Mouse (Mus musculus): ENCODE results near the gene Hdac1. TPM values are rescaled to one million over a fixed set of nuclear protein-coding genes. Genes with fewer than 3 reads are reported as not detected.

Hdac1 gene
- polyA plus RNA-seq (2016; fragmentation: Nextera tagmentation; extraction: Ambion mirVana), result 294 and 319 TPM in 2 replicates

- WGBS, result 1% methylated on average over 46 of the region's 46 CpGs
- H3K4me1 ChIP-seq, result peaks cover 22% of the 10 kb centered on the region
- H3K9me3 ChIP-seq, result no peaks in the 10 kb centered on the region
- peak within 1 kb of the TSS; percentile 96 for H3K4me3 ChIP-seq
- H3K36me3 ChIP-seq (replicated peaks), result peaks cover 34% of the 10 kb centered on the region
- no peaks in the 10 kb centered on the region for H3K27me3 ChIP-seq (ENCODE audit: poor library complexity, severe bottlenecking)
- DNase-seq (ENCODE audit: extremely low spot score, low spot score), result peak; percentile 99
- peak within 1 kb of the TSS; percentile 96 for H3K27ac ChIP-seq
Measured at GRCm38 (mm10) chr4:129542592-129543141, at the start of gene Hdac1. Gene Hdac1, minus strand, starts transcription at chr4:129542713.

DNA sequence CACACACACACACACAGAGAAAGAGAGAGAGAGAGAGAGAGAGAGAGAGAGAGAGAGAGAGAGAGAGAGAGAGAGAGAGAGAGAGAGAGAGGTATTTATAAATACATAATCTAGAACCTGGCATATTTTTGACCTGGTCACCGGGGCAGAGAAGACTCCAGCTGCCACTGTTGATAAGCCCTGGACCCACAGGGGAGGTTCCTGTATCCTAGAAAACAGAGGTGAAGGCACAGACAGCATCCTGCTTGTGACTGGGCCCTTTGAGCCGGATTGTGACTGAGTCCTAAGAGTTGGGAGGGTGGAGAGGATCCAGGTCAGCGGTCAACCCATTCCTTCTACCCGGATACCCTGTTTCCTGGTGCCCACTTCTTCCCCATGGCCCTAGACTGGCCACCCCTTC is 46.4 kb upstream of the Hdac1 start:
- no peak for DNase-seq (ENCODE audit: extremely low spot score, low spot score)

GRCm38 (mm10) chr4:129586943-129587342 is 44.4 kb upstream of the Hdac1 start:
- peaks cover 22% of the 10 kb centered on the region for H3K36me3 ChIP-seq (replicated peaks)
- peaks cover 20% of the 10 kb centered on the region for H3K4me1 ChIP-seq
- whole genome bisulfite sequencing, result 46% methylated on average over 1 of the region's 1 CpGs
- H3K27me3 ChIP-seq (ENCODE audit: poor library complexity, severe bottlenecking), result no peaks in the 10 kb centered on the region
- no peaks in the 10 kb centered on the region for H3K9me3 ChIP-seq
- no peak for DNase-seq (ENCODE audit: extremely low spot score, low spot score)
- no peak overlapping the region for H3K27ac ChIP-seq
- H3K4me3 ChIP-seq, result no peak overlapping the region

More for the DNA sequence above, 46.4 kb upstream of the Hdac1 start:
- 82% methylated on average over 4 of the region's 4 CpGs for WGBS
- Histone ChIP-seq H3K27ac (no peak overlapping the region), H3K27me3 (ENCODE audit: poor library complexity, severe bottlenecking) (no peaks in the 10 kb centered on the region), H3K4me1 (peaks cover 20% of the 10 kb centered on the region), H3K4me3 (no peak overlapping the region), H3K9me3 (no peaks in the 10 kb centered on the region), H3K36me3 (replicated peaks) (peaks cover 41% of the 10 kb centered on the region)

DNA sequence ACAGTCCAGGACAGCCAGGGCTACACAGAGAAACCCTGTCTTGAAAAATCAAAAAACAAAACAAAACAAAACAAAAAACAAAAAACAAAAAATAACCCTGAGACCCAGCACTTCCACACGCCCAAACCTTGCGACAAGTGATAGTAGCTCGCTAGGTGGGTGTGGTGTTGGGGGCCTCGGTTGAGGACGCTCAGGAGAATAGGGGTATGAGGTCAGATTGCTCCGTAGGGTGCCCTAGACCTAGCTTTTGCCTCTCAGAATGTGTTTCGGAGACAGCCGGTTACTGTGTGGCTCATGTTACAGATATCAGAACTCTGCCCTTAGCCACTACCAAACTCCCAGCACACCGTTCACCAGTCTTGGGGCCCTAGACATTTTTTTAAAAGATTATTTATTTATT is 43.3 kb upstream of the Hdac1 start:
- no peaks in the 10 kb centered on the region for H3K27me3 ChIP-seq (ENCODE audit: poor library complexity, severe bottlenecking)
- H3K4me3 ChIP-seq, result peak overlapping the region; percentile 57
- peaks cover 10% of the 10 kb centered on the region for H3K36me3 ChIP-seq (replicated peaks)
- H3K27ac ChIP-seq, result peak overlapping the region; percentile 78
- peaks cover 20% of the 10 kb centered on the region for H3K4me1 ChIP-seq
- 81% methylated on average over 9 of the region's 9 CpGs for WGBS
- DNase-seq (ENCODE audit: extremely low spot score, low spot score), result no peak
- H3K9me3 ChIP-seq, result no peaks in the 10 kb centered on the region

DNA sequence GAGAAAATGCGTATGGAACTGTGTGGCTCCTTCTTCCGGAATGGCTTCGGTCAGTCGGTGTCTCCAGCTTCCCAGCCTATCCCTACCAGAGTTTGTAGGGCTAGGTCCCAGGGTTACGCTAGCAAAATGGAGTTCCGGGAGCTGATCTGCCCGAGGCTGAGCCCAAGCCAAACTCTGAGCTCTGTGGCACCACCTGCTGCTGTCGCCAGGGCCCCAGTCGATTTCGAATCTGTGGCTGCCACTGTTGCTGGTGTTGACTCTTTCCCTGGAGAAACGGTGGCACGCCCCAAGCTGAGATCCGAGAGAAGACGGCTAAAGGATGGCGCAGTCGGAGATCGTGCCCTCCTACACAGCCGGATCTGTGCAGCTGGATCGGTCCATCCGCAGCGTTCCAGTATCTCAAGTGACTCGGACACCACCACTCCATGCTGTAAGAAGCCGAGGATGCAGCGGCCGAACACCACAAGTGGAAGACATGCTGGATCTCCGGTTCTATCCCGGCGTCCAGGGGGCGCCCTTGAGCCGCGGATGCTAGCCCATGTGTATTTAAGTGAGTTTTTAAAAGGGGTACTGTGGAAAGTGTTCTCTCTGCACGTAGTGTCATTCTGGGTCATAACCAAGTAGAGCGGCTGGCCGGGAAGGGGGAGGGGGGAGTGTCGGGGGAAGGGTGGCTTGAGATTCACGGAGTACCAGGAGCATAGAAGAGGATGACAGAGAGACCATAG is 42.5 kb upstream of the Hdac1 start:
- H3K27ac ChIP-seq, result peak overlapping the region; percentile 78
- H3K9me3 ChIP-seq, result no peaks in the 10 kb centered on the region
- peak; percentile 83 for DNase-seq (ENCODE audit: extremely low spot score, low spot score)
- peaks cover 20% of the 10 kb centered on the region for H3K4me1 ChIP-seq
- H3K27me3 ChIP-seq (ENCODE audit: poor library complexity, severe bottlenecking), result no peaks in the 10 kb centered on the region
- H3K36me3 ChIP-seq (replicated peaks), result peaks cover 3% of the 10 kb centered on the region
- peak overlapping the region; percentile 57 for H3K4me3 ChIP-seq
- 3% methylated on average over 36 of the region's 36 CpGs for WGBS

GRCm38 (mm10) chr4:129584370-129584769 is 41.9 kb upstream of the Hdac1 start:
- H3K9me3 ChIP-seq, result no peaks in the 10 kb centered on the region
- H3K36me3 ChIP-seq (replicated peaks), result no peaks in the 10 kb centered on the region
- peaks cover 20% of the 10 kb centered on the region for H3K4me1 ChIP-seq
- H3K4me3 ChIP-seq, result peak overlapping the region; percentile 57
- WGBS, result 77% methylated on average over 1 of the region's 1 CpGs
- H3K27ac ChIP-seq, result peak overlapping the region; percentile 78
- H3K27me3 ChIP-seq (ENCODE audit: poor library complexity, severe bottlenecking), result no peaks in the 10 kb centered on the region
- DNase-seq (ENCODE audit: extremely low spot score, low spot score), result no peak

DNA sequence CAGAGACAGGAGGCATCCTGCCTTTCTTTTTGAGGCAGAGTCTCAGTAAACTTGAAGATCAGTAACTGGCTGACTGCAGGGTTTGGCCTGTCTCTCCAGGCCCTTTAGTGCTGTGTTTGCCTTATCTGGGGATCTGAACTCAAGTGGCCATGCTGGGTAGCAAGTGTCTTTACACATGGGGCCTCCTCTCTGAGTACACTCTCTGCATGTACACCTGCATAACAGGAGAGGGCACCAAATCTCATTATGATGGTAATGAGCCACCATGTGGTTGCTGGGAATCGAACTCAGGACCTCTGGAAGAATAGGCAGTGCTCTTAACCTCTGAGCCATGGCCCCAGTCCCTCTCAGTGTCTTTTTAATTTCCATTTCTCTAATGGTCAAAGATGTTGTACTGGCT is 39.7 kb upstream of the Hdac1 start:
- Histone ChIP-seq H3K9me3 (no peaks in the 10 kb centered on the region), H3K36me3 (replicated peaks) (no peaks in the 10 kb centered on the region), H3K4me1 (peaks cover 21% of the 10 kb centered on the region), H3K27ac (no peak overlapping the region), H3K27me3 (ENCODE audit: poor library complexity, severe bottlenecking) (peaks cover 5% of the 10 kb centered on the region; the same call in 1 of the 2 replicates), H3K4me3 (no peak overlapping the region)
- 94% methylated on average over 1 of the region's 1 CpGs for WGBS
- no peak for DNase-seq (ENCODE audit: extremely low spot score, low spot score)

GRCm38 (mm10) chr4:129580347-129580746 is 37.8 kb upstream of the Hdac1 start:
- Histone ChIP-seq H3K27ac (no peak overlapping the region), H3K9me3 (no peaks in the 10 kb centered on the region), H3K4me3 (no peak overlapping the region), H3K4me1 (peaks cover 21% of the 10 kb centered on the region), H3K27me3 (ENCODE audit: poor library complexity, severe bottlenecking) (peaks cover 5% of the 10 kb centered on the region; the same call in 1 of the 2 replicates), H3K36me3 (replicated peaks) (no peaks in the 10 kb centered on the region)
- 76% methylated on average over 7 of the region's 7 CpGs for WGBS
- no peak for DNase-seq (ENCODE audit: extremely low spot score, low spot score)

- Histone ChIP-seq H3K27ac (no peak within 1 kb of the TSS), H3K4me1 (peaks cover 10% of the 10 kb centered on the region)
Measured at GRCm38 (mm10) chr4:129578466-129578865, 36.0 kb upstream of the Hdac1 start, which contains the start of gene Fam167b. Gene Fam167b, minus strand, starts transcription at chr4:129578549.

DNA sequence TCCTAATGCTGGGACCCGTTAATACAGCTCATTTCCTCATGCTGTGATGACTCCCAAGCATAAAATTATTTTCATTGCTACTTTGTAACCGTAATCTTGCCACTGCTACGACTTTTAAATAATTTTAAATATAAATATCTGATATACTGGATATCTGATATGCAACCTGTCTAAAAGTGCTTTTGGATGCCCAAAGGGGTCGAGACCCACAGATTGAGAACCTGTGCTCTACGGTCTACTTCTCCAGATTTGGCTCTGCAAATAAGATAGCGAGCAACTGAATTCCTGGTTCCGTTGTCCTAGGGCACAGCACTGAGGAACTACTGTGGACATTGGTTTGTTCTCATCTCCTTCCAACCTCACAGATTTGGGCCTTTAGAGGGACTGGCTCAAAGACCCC is 35.2 kb upstream of the Hdac1 start:
- Histone ChIP-seq H3K27ac (no peak overlapping the region), H3K9me3 (no peaks in the 10 kb centered on the region), H3K4me1 (peaks cover 10% of the 10 kb centered on the region), H3K4me3 (no peak overlapping the region), H3K36me3 (replicated peaks) (no peaks in the 10 kb centered on the region), H3K27me3 (ENCODE audit: poor library complexity, severe bottlenecking) (peaks cover 5% of the 10 kb centered on the region; the same call in 1 of the 2 replicates)
- WGBS, result 86% methylated on average over 7 of the region's 7 CpGs
- no peak for DNase-seq (ENCODE audit: extremely low spot score, low spot score)

More at GRCm38 (mm10) chr4:129578466-129578865, 36.0 kb upstream of the Hdac1 start, which contains the start of gene Fam167b:
- no peaks in the 10 kb centered on the region for H3K36me3 ChIP-seq (replicated peaks)
- 83% methylated on average over 5 of the region's 5 CpGs for WGBS
- no peak for DNase-seq (ENCODE audit: extremely low spot score, low spot score)
- H3K9me3 ChIP-seq, result no peaks in the 10 kb centered on the region
- no peak within 1 kb of the TSS for H3K4me3 ChIP-seq
- H3K27me3 ChIP-seq (ENCODE audit: poor library complexity, severe bottlenecking), result peaks cover 5% of the 10 kb centered on the region; the same call in 1 of the 2 replicates

DNA sequence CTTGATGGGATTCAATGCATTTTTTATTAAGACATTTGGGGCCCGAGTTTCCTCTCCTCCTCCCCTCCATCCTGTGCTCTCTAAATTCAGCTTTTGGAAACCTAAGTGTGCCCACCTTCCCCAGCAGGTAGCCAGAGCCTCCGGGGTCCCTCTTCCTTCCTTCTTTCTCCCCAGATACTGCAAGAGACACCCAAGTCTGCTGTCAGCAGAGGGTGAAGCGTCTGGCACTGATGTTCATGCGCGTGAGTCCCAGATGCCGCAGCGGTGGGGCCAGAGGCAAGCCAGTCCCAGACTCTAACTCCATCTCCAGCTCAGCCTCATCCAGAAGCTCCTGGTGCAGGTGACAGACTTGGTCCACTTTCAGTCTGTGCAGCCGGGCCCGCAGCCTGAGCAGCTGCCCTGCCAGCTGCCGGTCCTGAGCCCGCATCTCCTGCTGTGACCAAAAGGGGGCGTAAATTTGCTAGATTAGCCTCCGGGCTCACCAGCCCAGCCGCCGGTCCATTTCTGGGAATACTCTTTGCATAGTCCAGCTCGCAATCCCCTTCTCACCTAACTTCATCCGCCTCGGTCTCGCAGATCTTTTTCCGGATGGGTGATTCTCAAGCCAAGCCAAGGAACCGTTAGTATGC is 34.5 kb upstream of the Hdac1 start:
- Histone ChIP-seq H3K36me3 (replicated peaks) (no peaks in the 10 kb centered on the region), H3K27ac (peak overlapping the region; percentile 8; the same call in 1 of the 2 replicates), H3K9me3 (no peaks in the 10 kb centered on the region), H3K4me3 (0 out of 2 replicates have a peak overlapping the region, but pooled peaks have one; percentile 13), H3K27me3 (ENCODE audit: poor library complexity, severe bottlenecking) (peaks cover 5% of the 10 kb centered on the region; the same call in 1 of the 2 replicates), H3K4me1 (peaks cover 10% of the 10 kb centered on the region)
- DNase-seq (ENCODE audit: extremely low spot score, low spot score), result peak; percentile 62
- 39% methylated on average over 21 of the region's 21 CpGs for WGBS

DNA sequence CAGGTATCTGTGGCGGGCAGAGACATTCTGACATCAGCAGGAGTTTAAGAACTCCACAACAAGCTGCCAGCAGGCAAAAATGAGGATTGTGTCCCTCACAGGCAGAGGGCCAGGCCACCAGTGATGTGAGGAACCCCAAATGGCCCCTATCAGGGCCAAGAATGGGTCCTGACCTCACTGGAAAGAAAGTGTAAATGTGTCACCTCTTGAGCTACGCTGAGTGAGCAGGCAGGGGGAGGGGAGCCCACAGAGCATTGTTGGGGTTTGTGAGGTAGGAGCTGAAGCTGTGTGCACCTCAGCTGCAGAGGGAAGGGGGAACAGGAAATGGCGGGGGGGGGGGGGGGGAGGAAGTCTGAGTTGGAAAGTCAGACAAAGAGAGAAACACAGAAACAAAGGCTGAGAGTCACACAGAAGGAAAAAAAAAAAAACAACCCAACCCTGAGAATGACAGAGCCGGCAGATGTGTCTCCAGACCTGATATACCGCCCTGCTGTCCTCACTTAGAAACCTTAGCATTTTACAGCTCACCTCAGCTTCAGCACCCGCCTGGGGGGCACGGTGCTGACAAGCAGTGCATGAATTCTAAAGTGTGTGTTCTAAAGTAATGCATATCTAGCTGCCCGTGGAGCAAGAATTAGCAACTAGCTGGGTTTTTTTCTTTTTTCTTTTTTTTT is 32.8 kb upstream of the Hdac1 start:
- peaks cover 10% of the 10 kb centered on the region for H3K4me1 ChIP-seq
- no peak overlapping the region for H3K4me3 ChIP-seq
- 70% methylated on average over 7 of the region's 8 CpGs for WGBS
- no peaks in the 10 kb centered on the region for H3K9me3 ChIP-seq
- no peaks in the 10 kb centered on the region for H3K36me3 ChIP-seq (replicated peaks)
- peaks cover 5% of the 10 kb centered on the region; the same call in 1 of the 2 replicates for H3K27me3 ChIP-seq (ENCODE audit: poor library complexity, severe bottlenecking)
- no peak for DNase-seq (ENCODE audit: extremely low spot score, low spot score)
- H3K27ac ChIP-seq, result peak overlapping the region; percentile 44; the same call in 1 of the 2 replicates

Measured in forebrain, embryonic 10.5 days (tissue).